Mouse (Mus musculus) heart, embryonic 15.5 days (tissue): Measurements from ENCODE around the gene Msi2. TPM values are rescaled to one million over a fixed set of nuclear protein-coding genes. Genes with fewer than 3 reads are reported as not detected.

Source experiments
- ATAC-seq: fragments of 200-750 bp; cut with Nextera tagmentation; replicated peaks from 2 replicates; pipeline ENCODE4 v1.8.0; 2017; ENCODE audit warnings: low read depth, moderate TSS enrichment; ENCODE audit not compliant: insufficient number of reproducible peaks, insufficient read depth, low FRiP score
- H3K27ac ChIP-seq: fragments of 300-500 bp; sonication (generic); 2 replicates; pipeline ENCODE4 v1.5.1; 2015; ENCODE audit warnings: mild to moderate bottlenecking, inconsistent platforms
- H3K27me3 ChIP-seq: fragments of 300-500 bp; sonication (generic); 2 replicates; pipeline ENCODE4 v1.6.1; 2015; ENCODE audit warnings: inconsistent platforms
- H3K36me3 ChIP-seq: fragments of 300-500 bp; sonication (generic); 2 replicates; pipeline ENCODE4 v1.6.1; 2015; ENCODE audit warnings: mild to moderate bottlenecking, inconsistent platforms
- H3K4me1 ChIP-seq: fragments of 300-500 bp; sonication (generic); replicated peaks from 2 replicates; pipeline ENCODE4 v1.6.1; 2015; ENCODE audit warnings: inconsistent platforms
- H3K4me2 ChIP-seq: fragments of 300-500 bp; sonication (generic); 2 replicates; pipeline ENCODE4 v1.6.1; 2015; ENCODE audit warnings: inconsistent platforms, mild to moderate bottlenecking, moderate library complexity
- H3K4me3 ChIP-seq: fragments of 300-500 bp; sonication (generic); 2 replicates; pipeline ENCODE4 v1.5.1; 2015; ENCODE audit warnings: mild to moderate bottlenecking, inconsistent platforms
- H3K9ac ChIP-seq: fragments of 300-500 bp; sonication (generic); 2 replicates; pipeline ENCODE4 v1.6.1; 2015; ENCODE audit warnings: mild to moderate bottlenecking, inconsistent platforms
- H3K9me3 ChIP-seq: fragments of 300-500 bp; sonication (generic); replicated peaks from 2 replicates; pipeline ENCODE4 v1.6.1; 2016; ENCODE audit warnings: inconsistent platforms
- WGBS: fragments of 180-500 bp; shearing (Covaris S2); methylation state at CpG from one replicate; pipeline ENCODE4 v1.1.7; 2015; ENCODE audit warnings: mixed read lengths; 5-methylcytosine and 5-hydroxymethylcytosine counted together
- polyA plus RNA-seq: library from polyadenylated mRNA; unstranded; fragments of >200 nt; fragmentation: Nextera tagmentation; extraction: Ambion mirVana; gene quantifications from 2 replicates; pipeline ENCODE4 v1.2.1, GENCODE M21; 2015

Gene Msi2
- polyA plus RNA-seq, 1 experiment from 2014 or later = 19.6 TPM

- Histone ChIP-seq H3K9ac (no peak overlapping the region), H3K27me3 (no peaks in the 10 kb centered on the region), H3K9me3 (no peaks in the 10 kb centered on the region), H3K36me3 (no peaks in the 10 kb centered on the region), H3K4me2 (no peak overlapping the region), H3K27ac (0 out of 2 replicates have a peak overlapping the region, but pooled peaks have one; percentile 7), H3K4me1 (peaks cover 27% of the 10 kb centered on the region), H3K4me3 (no peak overlapping the region)
- 59% methylated on average over 13 of the region's 13 CpGs for WGBS
- no peak for ATAC-seq
Observed at GRCm38 (mm10) chr11:88720261-88721143, 2.2 kb upstream of the Msi2 start.

GRCm38 (mm10) chr11:88719601-88720000 lies 1.3 kb upstream of the Msi2 start:
- Histone ChIP-seq H3K4me3 (peak overlapping the region; percentile 93), H3K9me3 (no peaks in the 10 kb centered on the region), H3K36me3 (no peaks in the 10 kb centered on the region), H3K9ac (no peak overlapping the region), H3K4me1 (peaks cover 36% of the 10 kb centered on the region), H3K27me3 (no peaks in the 10 kb centered on the region), H3K27ac (peak overlapping the region; percentile 98), H3K4me2 (peak overlapping the region; percentile 91)
- 63% methylated on average over 3 of the region's 3 CpGs for WGBS
- ATAC-seq = no peak

GRCm38 (mm10) chr11:88718766-88719595 lies 668 bp upstream of the Msi2 start:
- WGBS = 4% methylated on average over 38 of the region's 38 CpGs
- Histone ChIP-seq H3K9ac (peak overlapping the region; percentile 90), H3K36me3 (no peaks in the 10 kb centered on the region), H3K4me2 (peak overlapping the region; percentile 91), H3K27me3 (no peaks in the 10 kb centered on the region), H3K4me3 (peak overlapping the region; percentile 93), H3K27ac (peak overlapping the region; percentile 98), H3K4me1 (peaks cover 42% of the 10 kb centered on the region), H3K9me3 (no peaks in the 10 kb centered on the region)
- ATAC-seq = peak; percentile 54

GRCm38 (mm10) chr11:88717644-88718049 lies 666 bp downstream of the Msi2 start:
- Histone ChIP-seq H3K9ac (peak overlapping the region; percentile 99), H3K36me3 (0 out of 2 replicates have a peak, but pooled peaks cover under 1% of the 10 kb centered on the region), H3K4me1 (peaks cover 47% of the 10 kb centered on the region), H3K4me3 (peak overlapping the region; percentile 93), H3K4me2 (peak overlapping the region; percentile 91), H3K27me3 (no peaks in the 10 kb centered on the region), H3K27ac (peak overlapping the region; percentile 95), H3K9me3 (no peaks in the 10 kb centered on the region)
- 1% methylated on average over 38 of the region's 38 CpGs for WGBS
- ATAC-seq = peak; percentile 51

GRCm38 (mm10) chr11:88717016-88717643 lies 1.2 kb downstream of the Msi2 start:
- peaks cover 47% of the 10 kb centered on the region for H3K4me1 ChIP-seq
- H3K4me2 ChIP-seq = peak overlapping the region; percentile 91
- H3K4me3 ChIP-seq = peak overlapping the region; percentile 93
- peak overlapping the region; percentile 95 for H3K27ac ChIP-seq
- H3K9me3 ChIP-seq = no peaks in the 10 kb centered on the region
- H3K9ac ChIP-seq = peak overlapping the region; percentile 99
- H3K27me3 ChIP-seq = no peaks in the 10 kb centered on the region
- under 1% methylated on average over 19 of the region's 19 CpGs for WGBS
- H3K36me3 ChIP-seq = peaks cover 5% of the 10 kb centered on the region
- no peak for ATAC-seq

- peak overlapping the region; percentile 91 for H3K4me2 ChIP-seq
- H3K4me1 ChIP-seq = peaks cover 44% of the 10 kb centered on the region
- H3K9ac ChIP-seq = peak overlapping the region; percentile 99
- peaks cover 13% of the 10 kb centered on the region for H3K36me3 ChIP-seq
- peak overlapping the region; percentile 93 for H3K4me3 ChIP-seq
- ATAC-seq = no peak
- under 1% methylated on average over 23 of the region's 23 CpGs for WGBS
- H3K9me3 ChIP-seq = no peaks in the 10 kb centered on the region
- peak overlapping the region; percentile 95 for H3K27ac ChIP-seq
- H3K27me3 ChIP-seq = no peaks in the 10 kb centered on the region
Observed at GRCm38 (mm10) chr11:88716061-88716994, 2.0 kb downstream of the Msi2 start.

- Histone ChIP-seq H3K9me3 (no peaks in the 10 kb centered on the region), H3K36me3 (peaks cover 18% of the 10 kb centered on the region), H3K9ac (0 out of 2 replicates have a peak overlapping the region, but pooled peaks have one; percentile 99), H3K4me2 (peak overlapping the region; percentile 91), H3K4me1 (peaks cover 39% of the 10 kb centered on the region), H3K4me3 (peak overlapping the region; percentile 93), H3K27me3 (no peaks in the 10 kb centered on the region), H3K27ac (no peak overlapping the region)
- 46% methylated on average over 7 of the region's 7 CpGs for WGBS
- no peak for ATAC-seq
Observed at GRCm38 (mm10) chr11:88715299-88715698, 3.0 kb downstream of the Msi2 start.

- 76% methylated on average over 7 of the region's 7 CpGs for WGBS
- Histone ChIP-seq H3K4me3 (no peak overlapping the region), H3K4me1 (peaks cover 34% of the 10 kb centered on the region), H3K4me2 (no peak overlapping the region), H3K9me3 (no peaks in the 10 kb centered on the region), H3K27ac (no peak overlapping the region), H3K9ac (no peak overlapping the region), H3K27me3 (no peaks in the 10 kb centered on the region), H3K36me3 (peaks cover 23% of the 10 kb centered on the region)
- ATAC-seq = no peak
Observed at GRCm38 (mm10) chr11:88714127-88714526, 4.2 kb downstream of the Msi2 start.

- Histone ChIP-seq H3K9me3 (no peaks in the 10 kb centered on the region), H3K4me1 (peaks cover 31% of the 10 kb centered on the region), H3K27me3 (no peaks in the 10 kb centered on the region), H3K9ac (no peak overlapping the region), H3K27ac (no peak overlapping the region), H3K36me3 (peaks cover 23% of the 10 kb centered on the region), H3K4me2 (no peak overlapping the region), H3K4me3 (no peak overlapping the region)
- WGBS = 51% methylated on average over 9 of the region's 9 CpGs
- no peak for ATAC-seq
Observed at GRCm38 (mm10) chr11:88713479-88713878, 4.8 kb downstream of the Msi2 start.

- no peak for ATAC-seq
- H3K27me3 ChIP-seq = no peaks in the 10 kb centered on the region
- peaks cover 31% of the 10 kb centered on the region for H3K36me3 ChIP-seq
- H3K9ac ChIP-seq = no peak overlapping the region
- H3K4me1 ChIP-seq = peaks cover 24% of the 10 kb centered on the region
- H3K4me2 ChIP-seq = no peak overlapping the region
- 79% methylated on average over 15 of the region's 15 CpGs for WGBS
- no peak overlapping the region for H3K27ac ChIP-seq
- H3K9me3 ChIP-seq = no peaks in the 10 kb centered on the region
- no peak overlapping the region for H3K4me3 ChIP-seq
Observed at GRCm38 (mm10) chr11:88709876-88710614, 8.3 kb downstream of the Msi2 start.
